Mouse (Mus musculus) T-helper 17 cell (primary cell): ENCODE measurements around the gene Cnppd1.

Source experiments
- in situ Hi-C, 2 experiments: fragments of 300-600 bp; cut with MboI, MseI; formaldehyde crosslinking; loops; 1 replicate in 1 of 2; 2 replicates in 1 of 2; pipeline ENCODE4 v1.15.1; 2025; ENCODE audit warnings: high pct_unique_total_duplicates in 2 of 2

Gene Cnppd1

GRCm38 (mm10) chr1:75142301-75143261 is at the start of gene Cnppd1, which contains the start of gene Retreg2:
Gene Cnppd1 (minus strand): TSS chr1:75142711.
Gene Retreg2 (plus strand): TSS chr1:75142778.
- in situ Hi-C loops, result loop anchor here (5.0 to 10.0 kb wide), 2 partner anchors 740 to 898 kb away; no protein-coding TSS in a partner anchor

- in situ Hi-C loops, result loop anchor here in 1 of 2 experiments (10.0 kb wide), 1 partner anchor 137 kb away; no protein-coding TSS in a partner anchor
Observed at GRCm38 (mm10) chr1:75191622-75192402, 49.3 kb upstream of the Cnppd1 start, which contains the start of the genes Ankzf1 and Atg9a. Gene Ankzf1 (plus strand): TSS chr1:75192151. Gene Atg9a (minus strand): TSS chr1:75192196.

- in situ Hi-C loops, result loop anchor here in 1 of 2 experiments (10.0 kb wide), 1 partner anchor 136 kb away; no protein-coding TSS in a partner anchor
Observed at GRCm38 (mm10) chr1:75191258-75191621, 48.7 kb upstream of the Cnppd1 start.

GRCm38 (mm10) chr1:75190577-75190976 is 48.1 kb upstream of the Cnppd1 start:
- in situ Hi-C loops, result loop anchor here in 1 of 2 experiments (10.0 kb wide), 1 partner anchor 136 kb away; no protein-coding TSS in a partner anchor

- in situ Hi-C loops, result loop anchor here in 1 of 2 experiments (5.0 kb wide), 1 partner anchor 61 kb away; the partner anchor contains the start of gene Nhej1
Observed at GRCm38 (mm10) chr1:75187914-75188483, 45.5 kb upstream of the Cnppd1 start.

GRCm38 (mm10) chr1:75187126-75187525 is 44.6 kb upstream of the Cnppd1 start:
- in situ Hi-C loops, result loop anchor here in 1 of 2 experiments (5.0 kb wide), 1 partner anchor 60 kb away; the partner anchor contains the start of gene Nhej1

- in situ Hi-C loops, result loop anchor here in 1 of 2 experiments (5.0 kb wide), 1 partner anchor 58 kb away; the partner anchor contains the start of gene Nhej1
Observed at GRCm38 (mm10) chr1:75185495-75185894, 43.0 kb upstream of the Cnppd1 start.

GRCm38 (mm10) chr1:75182160-75182559 is 39.6 kb upstream of the Cnppd1 start:
- in situ Hi-C loops, result no loop called here

GRCm38 (mm10) chr1:75181377-75181870 is 38.9 kb upstream of the Cnppd1 start:
- in situ Hi-C loops, result no loop called here

GRCm38 (mm10) chr1:75180741-75181140 is 38.2 kb upstream of the Cnppd1 start:
- in situ Hi-C loops, result no loop called here

- in situ Hi-C loops, result no loop called here
Observed at GRCm38 (mm10) chr1:75180105-75180590, 37.6 kb upstream of the Cnppd1 start, which contains the start of gene Abcb6. Gene Abcb6 (minus strand): TSS chr1:75180392.

GRCm38 (mm10) chr1:75179334-75180104 is 37.0 kb upstream of the Cnppd1 start:
- in situ Hi-C loops, result loop anchor here in 1 of 2 experiments (10.0 kb wide), 1 partner anchor 125 kb away; no protein-coding TSS in a partner anchor

GRCm38 (mm10) chr1:75168472-75169464 is 26.3 kb upstream of the Cnppd1 start, which contains the start of gene Zfand2b:
Gene Zfand2b (plus strand): TSS chr1:75168646.
- in situ Hi-C loops, result no loop called here

- in situ Hi-C loops, result no loop called here
Observed at GRCm38 (mm10) chr1:75168093-75168471, 25.6 kb upstream of the Cnppd1 start.

GRCm38 (mm10) chr1:75160256-75160617 is 17.7 kb upstream of the Cnppd1 start:
- in situ Hi-C loops, result no loop called here

- in situ Hi-C loops, result loop anchor here in 1 of 2 experiments (10.0 kb wide), 1 partner anchor 1245 kb away; no protein-coding TSS in a partner anchor
Observed at GRCm38 (mm10) chr1:75159540-75160255, 17.2 kb upstream of the Cnppd1 start.

GRCm38 (mm10) chr1:75158990-75159389 is 16.5 kb upstream of the Cnppd1 start:
- in situ Hi-C loops, result loop anchor here in 1 of 2 experiments (10.0 kb wide), 1 partner anchor 1244 kb away; no protein-coding TSS in a partner anchor
